Mouse (Mus musculus): ENCODE data around the gene Myo10.

- no peak for TF ChIP-seq CTCF (IDR thresholded peaks at IDR 0.05; ENCODE audit: extremely low read depth, insufficient read length, insufficient replicate concordance, low read depth, low read length)
- TF ChIP-seq POLR2A (IDR thresholded peaks at IDR 0.05; ENCODE audit: low read depth, low read length), result no peak
Observed at GRCm38 (mm10) chr15:25590891-25591290, 31.4 kb upstream of the Myo10 start.

Data from small intestine, adult 2 months (tissue).